Comparison of ENCODE assay signal across 15 mouse cellular contexts in the genomic region with DNA sequence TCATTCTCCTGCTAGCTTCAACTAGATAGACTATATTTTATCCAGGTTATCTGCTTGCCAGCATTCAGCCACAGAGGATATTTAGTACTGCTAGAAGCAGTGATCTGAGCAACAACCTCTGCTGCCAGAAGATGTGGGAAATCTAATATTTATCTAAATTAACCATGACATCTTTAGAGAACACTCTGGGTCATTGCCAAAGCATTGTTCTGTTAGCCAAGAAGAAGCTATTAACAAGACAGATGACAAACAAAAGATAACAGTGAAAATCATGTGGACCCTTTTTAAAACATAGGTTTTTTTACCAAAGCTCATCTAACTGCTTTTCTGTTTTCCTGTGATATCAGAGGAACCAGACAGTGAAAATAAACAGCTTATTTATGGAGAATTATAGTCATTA.
"Had no signal": no experiment of that assay in that cellular context is flagged by ENCODE, and none has a peak within 500 bp of the region (broad histone marks: within the 10 kb centered on the region; RNA-seq: fewer than 3 reads in every experiment).

No protein-coding gene starts in this region.

- H3K4me2 ChIP-seq: limb, embryonic 13.5 days; liver, embryonic 12.5 days; liver, embryonic 15.5 days; midbrain, embryonic 12.5 days had no signal

- ATAC-seq: liver, embryonic 12.5 days had no signal

- H3K9ac ChIP-seq: limb, embryonic 13.5 days; liver, embryonic 12.5 days; liver, embryonic 15.5 days; midbrain, embryonic 12.5 days had no signal

- H3K27me3 ChIP-seq: limb, embryonic 13.5 days; liver, embryonic 12.5 days; liver, embryonic 15.5 days; midbrain, embryonic 12.5 days had no signal

- H3K27ac ChIP-seq: limb, embryonic 10.5 days; limb, embryonic 13.5 days; liver, embryonic 12.5 days; liver, embryonic 15.5 days; macrophage; midbrain, embryonic 12.5 days had no signal

- H3K4me1 ChIP-seq: limb, embryonic 10.5 days; limb, embryonic 13.5 days; liver, embryonic 12.5 days; liver, embryonic 15.5 days; midbrain, embryonic 12.5 days had no signal

- H3K4me3 ChIP-seq: limb, embryonic 10.5 days; limb, embryonic 13.5 days; liver, embryonic 12.5 days; liver, embryonic 15.5 days; midbrain, embryonic 12.5 days; myocyte had no signal

- H3K9me3 ChIP-seq: limb, embryonic 10.5 days; limb, embryonic 13.5 days; liver, embryonic 12.5 days; liver, embryonic 15.5 days; midbrain, embryonic 12.5 days had no signal

- H3K36me3 ChIP-seq: limb, embryonic 10.5 days; limb, embryonic 13.5 days; liver, embryonic 12.5 days; liver, embryonic 15.5 days; midbrain, embryonic 12.5 days had no signal

- DNase-seq: kidney, adult 18-20 months; kidney, adult 9 months; kidney, postnatal 14 days; kidney, postnatal 4 days; liver; lung, adult 18-20 months; thymus, adult 18-20 months; thymus, postnatal 36 days had no signal
